Mouse (Mus musculus): ENCODE results near the gene Rela.

DNA sequence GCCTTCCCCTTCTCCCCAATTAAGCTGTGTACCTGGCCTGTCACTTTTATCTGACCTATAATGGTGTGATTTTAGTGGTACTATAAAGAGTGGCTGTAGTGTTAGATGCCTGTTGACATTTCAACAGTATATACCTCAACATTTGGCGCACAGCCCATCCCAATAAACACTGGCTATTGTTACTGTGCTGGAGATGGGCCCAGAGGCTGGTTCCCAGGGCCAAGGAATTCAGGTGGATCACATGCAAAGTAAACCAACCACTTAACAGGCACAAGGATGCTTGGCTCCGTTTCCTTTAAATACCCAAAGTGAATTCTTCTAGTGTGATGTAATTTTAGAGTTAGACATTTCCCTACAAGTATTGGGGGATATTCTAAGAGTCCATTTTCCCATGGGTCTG, 22.3 kb upstream of the Rela start:
- no peak for TF ChIP-seq GATA1 (IDR thresholded peaks at IDR 0.05; ENCODE audit: borderline replicate concordance, low read length)
- no peak for TF ChIP-seq FLI1 (IDR thresholded peaks at IDR 0.05; ENCODE audit: low read length)
